Mouse (Mus musculus) adrenal gland, postnatal 14 days (tissue): Measurements from ENCODE around the gene Ulk1. TPM values are rescaled to one million over a fixed set of nuclear protein-coding genes. Genes with fewer than 3 reads are reported as not detected.
"Not testable (repeated sequence)": the region's sequence is repeated elsewhere in the genome, so short reads cannot be mapped to it uniquely, and the experiment has no call there.

ENCODE experiments used
- DNase-seq: peaks from one replicate; pipeline ENCODE4 v3.0.0; 2021; ENCODE audit warnings: mixed read lengths
- total RNA-seq: library from RNA; stranded (reverse); gene quantifications from 2 replicates; pipeline ENCODE4 v1.2.3, GENCODE M21; 2021

The Ulk1 gene
- total RNA-seq, 1 experiment from 2014 or later = 49.0 TPM

GRCm38 (mm10) chr5:110804012-110804743 lies 5.7 kb downstream of the Ulk1 start:
- DNase-seq = peak; percentile 26

- DNase-seq = no peak
Measured at GRCm38 (mm10) chr5:110802809-110803208, 7.1 kb downstream of the Ulk1 start.

GRCm38 (mm10) chr5:110802186-110802585 lies 7.7 kb downstream of the Ulk1 start:
- DNase-seq = peak; percentile 45

- DNase-seq = no peak
Measured at GRCm38 (mm10) chr5:110801036-110801624, 8.8 kb downstream of the Ulk1 start.

- peak; percentile 67 for DNase-seq
Measured at GRCm38 (mm10) chr5:110797696-110798095, 12.2 kb downstream of the Ulk1 start.

- no peak for DNase-seq
Measured at GRCm38 (mm10) chr5:110794363-110794762, 15.5 kb downstream of the Ulk1 start.

GRCm38 (mm10) chr5:110788684-110789083 lies 21.2 kb downstream of the Ulk1 start:
- DNase-seq = peak; percentile 68

- DNase-seq = no peak
Measured at GRCm38 (mm10) chr5:110786081-110786835, 23.6 kb downstream of the Ulk1 start.

- no peak for DNase-seq
Measured at GRCm38 (mm10) chr5:110783150-110783549, 26.7 kb downstream of the Ulk1 start.

GRCm38 (mm10) chr5:110781529-110782238 lies 28.2 kb downstream of the Ulk1 start:
- no peak for DNase-seq

GRCm38 (mm10) chr5:110780761-110781528 lies 29.0 kb downstream of the Ulk1 start:
- DNase-seq = no peak

- peak; percentile 97 for DNase-seq
Measured at GRCm38 (mm10) chr5:110779998-110780760, 29.7 kb downstream of the Ulk1 start, which contains the start of gene Pus1. Gene Pus1, minus strand, starts transcription at chr5:110780659.

GRCm38 (mm10) chr5:110779276-110779997 lies 30.5 kb downstream of the Ulk1 start:
- peak; percentile 39 for DNase-seq

- no peak for DNase-seq
Measured at GRCm38 (mm10) chr5:110778263-110778662, 31.6 kb downstream of the Ulk1 start.

GRCm38 (mm10) chr5:110776141-110776540 lies 33.8 kb downstream of the Ulk1 start:
- DNase-seq = no peak

- DNase-seq = no peak
Measured at GRCm38 (mm10) chr5:110774511-110774910, 35.4 kb downstream of the Ulk1 start.

- DNase-seq = not testable (repeated sequence)
Measured at GRCm38 (mm10) chr5:110772945-110773344, 37.0 kb downstream of the Ulk1 start.

GRCm38 (mm10) chr5:110770448-110771158 lies 39.3 kb downstream of the Ulk1 start, which contains the start of gene Ep400:
Gene Ep400, minus strand, starts transcription at chr5:110770717.
- DNase-seq = peak; percentile 100

- DNase-seq = peak; percentile 76
Measured at GRCm38 (mm10) chr5:110770031-110770445, 39.9 kb downstream of the Ulk1 start.
